Mouse (Mus musculus) activated CD4-positive, CD25-positive, alpha-beta regulatory T cell, adult 4 months (primary cell): Measurements from ENCODE around the gene Msrb3. TPM values are rescaled to one million over a fixed set of nuclear protein-coding genes. Genes with fewer than 3 reads are reported as not detected.

Experiments
- ATAC-seq: one replicate; pipeline ENCODE4 v1.8.0; 2017
- polyA plus RNA-seq, 2 experiments: library from polyadenylated mRNA; unstranded; fragments of 100-300 nt; shearing (Covaris generic); gene quantifications; one replicate each; pipeline ENCODE4 v1.2.1; 2017

The Msrb3 gene
- under 1 TPM; 0.38 to 0.66 TPM for polyA plus RNA-seq

DNA sequence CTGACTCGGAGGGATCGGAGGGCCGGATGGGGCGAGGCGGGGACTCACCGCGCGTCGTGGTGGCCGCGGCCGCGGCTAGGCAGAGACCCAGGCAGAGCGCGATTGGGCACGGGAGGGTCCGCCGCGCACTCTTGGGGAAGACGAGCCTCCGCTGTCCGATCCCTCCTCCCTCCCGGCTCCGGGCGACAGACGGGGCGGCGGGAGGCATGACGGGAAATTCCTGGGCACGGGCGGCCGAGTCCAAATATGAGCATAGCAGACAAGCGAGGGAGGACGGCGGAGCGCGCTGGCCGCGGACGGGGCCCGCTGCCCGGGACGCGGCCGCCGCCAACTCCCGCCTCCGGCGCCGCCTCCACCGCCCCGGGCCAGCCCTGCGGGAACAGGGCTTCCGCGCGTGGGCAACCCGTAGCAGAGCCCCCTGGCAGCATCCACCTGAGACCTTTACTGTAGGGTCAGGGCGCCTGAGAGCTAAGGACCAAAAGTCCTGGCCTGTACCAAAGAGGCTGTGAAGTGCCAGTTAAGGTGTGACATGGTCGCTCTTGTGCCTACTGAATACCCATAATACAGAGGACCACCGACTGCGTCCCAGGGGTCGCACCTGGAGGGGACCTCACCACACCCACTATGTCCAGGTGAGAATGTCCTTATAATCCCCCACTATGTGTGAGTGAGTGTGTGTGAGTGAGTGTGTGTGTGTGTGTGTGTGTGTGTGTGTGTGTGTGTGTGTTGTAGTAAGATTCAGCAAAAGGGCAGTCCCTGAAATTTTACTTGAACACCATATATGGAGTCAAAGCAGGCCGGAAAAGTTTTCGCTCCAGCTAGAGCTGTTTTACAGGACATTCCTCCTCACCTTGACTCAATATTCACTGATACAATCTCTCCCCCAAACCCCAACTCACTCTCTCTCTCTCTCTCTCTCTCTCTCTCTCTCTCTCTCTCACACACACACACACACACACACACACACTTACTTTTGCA, at the start of gene Msrb3:
Msrb3 (minus strand) TSS at position 317 of the 978 bp plus-strand sequence.
- ATAC-seq, result no peak

- no peak for ATAC-seq
These were observed 49.6 kb upstream of the Msrb3 start for GRCm38 (mm10) chr10:120948461-120948860.

GRCm38 (mm10) chr10:120947842-120948241, 48.9 kb upstream of the Msrb3 start:
- ATAC-seq, result no peak

DNA sequence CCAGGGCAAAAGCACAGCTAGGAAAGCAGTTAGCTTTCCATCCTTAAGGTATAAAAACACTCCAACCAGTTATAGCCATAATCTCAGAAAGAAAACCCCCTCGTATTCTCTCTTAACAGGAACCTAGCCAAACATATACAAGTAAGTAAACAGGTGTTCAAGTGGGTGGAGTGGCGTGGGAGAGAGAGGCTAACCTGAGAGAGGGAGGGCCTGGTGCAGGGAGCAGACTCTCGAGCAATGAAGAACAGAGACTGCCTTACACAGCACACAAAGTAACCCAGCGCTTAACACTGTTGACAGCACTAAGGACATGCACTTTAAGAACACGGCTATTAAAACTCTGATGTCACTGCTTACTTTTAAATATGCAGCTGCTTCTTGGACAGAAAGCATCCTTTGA, 47.9 kb upstream of the Msrb3 start:
- ATAC-seq, result no peak

GRCm38 (mm10) chr10:120938904-120939208, 40.0 kb upstream of the Msrb3 start:
- ATAC-seq, result no peak

DNA sequence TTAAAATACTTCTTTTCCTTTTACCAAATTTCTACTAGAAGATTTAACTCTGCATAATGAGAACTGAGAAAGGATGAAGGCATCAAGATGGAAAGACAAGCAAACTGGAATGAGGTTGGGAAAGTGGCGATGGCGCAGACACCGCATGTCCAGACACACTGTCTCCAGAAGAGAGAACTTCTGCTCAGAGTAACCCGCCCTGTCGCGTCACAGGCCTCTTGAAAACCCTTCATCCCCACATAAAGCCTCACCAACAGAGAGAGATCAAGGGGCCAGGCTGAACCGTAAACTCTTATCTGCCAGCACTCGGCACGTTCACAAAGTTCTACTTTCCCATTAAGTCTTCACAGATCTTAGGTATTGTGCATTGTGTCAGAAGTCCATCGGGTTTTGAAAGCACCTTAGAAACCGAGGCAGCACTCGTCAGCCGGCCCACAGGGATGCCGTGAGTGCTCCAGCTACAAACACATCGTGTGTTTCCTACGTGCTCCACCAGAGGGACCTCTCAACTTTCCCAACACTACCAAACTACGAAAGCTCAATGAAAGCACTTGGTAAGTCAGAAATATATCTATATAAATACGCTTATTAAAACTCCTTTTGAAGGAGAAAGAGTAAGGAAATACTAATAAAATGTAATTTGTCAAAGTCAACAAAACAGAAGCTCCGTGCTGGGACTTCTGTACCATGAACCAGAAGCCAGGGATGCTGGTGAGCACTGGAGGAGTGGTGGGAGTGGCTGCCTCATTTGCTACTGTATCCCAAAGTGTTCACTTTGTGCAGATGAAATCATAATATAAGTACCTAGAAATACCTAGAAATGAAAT, 39.4 kb upstream of the Msrb3 start:
- ATAC-seq, result no peak

DNA sequence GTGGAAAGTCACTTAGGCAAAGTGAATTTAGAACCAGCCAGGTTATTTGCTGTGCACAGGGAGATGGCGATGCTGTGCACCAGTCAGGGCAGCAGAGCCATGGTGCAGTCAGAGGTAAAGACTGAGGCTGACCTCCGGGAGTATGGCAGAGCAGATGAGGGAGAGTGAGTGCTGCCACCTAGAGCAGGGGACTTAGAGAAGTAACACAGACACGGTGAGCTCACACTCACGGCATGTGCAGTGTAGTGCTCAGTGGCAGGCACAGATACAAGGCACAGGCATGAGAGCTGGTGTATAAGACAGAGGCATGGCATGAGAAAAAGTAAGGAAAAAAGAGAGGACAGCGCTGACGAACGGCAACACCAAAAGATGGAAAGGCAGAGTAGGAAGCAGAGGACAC, 30.6 kb upstream of the Msrb3 start:
- no peak for ATAC-seq

DNA sequence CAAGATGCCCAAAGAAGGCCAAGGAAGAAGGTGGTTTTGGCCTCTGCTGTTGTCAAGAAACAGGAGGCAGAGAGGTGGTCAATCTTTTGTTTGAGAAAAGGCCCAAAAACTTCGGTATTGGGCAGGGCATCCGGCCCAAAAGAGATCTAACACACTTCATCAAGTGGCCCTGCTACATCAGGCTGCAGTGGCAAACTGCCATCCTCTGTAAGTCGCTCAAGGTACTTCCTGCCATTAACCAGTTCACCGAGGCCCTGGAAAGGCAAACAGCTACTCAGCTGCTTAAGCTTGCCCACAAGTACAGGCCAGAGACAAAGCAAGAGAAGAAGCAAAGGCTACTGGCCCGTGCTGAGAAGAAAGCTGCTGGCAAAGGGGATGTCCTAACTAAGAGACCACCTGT, 29.3 kb upstream of the Msrb3 start:
- ATAC-seq, result no peak

DNA sequence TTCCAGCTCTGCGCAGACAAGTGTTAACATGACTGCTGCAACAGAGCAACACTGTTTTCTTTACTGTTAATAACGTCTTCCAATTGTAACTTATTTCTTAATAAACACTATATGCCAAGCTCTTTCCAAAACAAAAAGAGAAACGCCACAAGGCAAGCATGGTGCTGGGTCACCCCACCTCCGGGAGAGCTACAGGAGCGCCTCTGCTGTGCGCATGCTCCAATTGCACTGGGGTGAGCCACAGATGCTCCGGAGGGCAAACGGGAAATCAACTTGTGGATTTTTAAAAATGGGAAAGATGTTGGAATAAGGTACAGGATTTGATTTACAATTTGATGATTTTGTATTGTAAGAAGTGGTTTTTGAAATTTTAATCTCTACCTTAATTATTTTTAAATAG, 27.3 kb upstream of the Msrb3 start:
- no peak for ATAC-seq

- no peak for ATAC-seq
These were observed 22.6 kb upstream of the Msrb3 start for GRCm38 (mm10) chr10:120921501-120921900.

GRCm38 (mm10) chr10:120920604-120921003, 21.7 kb upstream of the Msrb3 start:
- ATAC-seq, result no peak

- ATAC-seq, result no peak
These were observed 17.3 kb upstream of the Msrb3 start for GRCm38 (mm10) chr10:120916250-120916649.

DNA sequence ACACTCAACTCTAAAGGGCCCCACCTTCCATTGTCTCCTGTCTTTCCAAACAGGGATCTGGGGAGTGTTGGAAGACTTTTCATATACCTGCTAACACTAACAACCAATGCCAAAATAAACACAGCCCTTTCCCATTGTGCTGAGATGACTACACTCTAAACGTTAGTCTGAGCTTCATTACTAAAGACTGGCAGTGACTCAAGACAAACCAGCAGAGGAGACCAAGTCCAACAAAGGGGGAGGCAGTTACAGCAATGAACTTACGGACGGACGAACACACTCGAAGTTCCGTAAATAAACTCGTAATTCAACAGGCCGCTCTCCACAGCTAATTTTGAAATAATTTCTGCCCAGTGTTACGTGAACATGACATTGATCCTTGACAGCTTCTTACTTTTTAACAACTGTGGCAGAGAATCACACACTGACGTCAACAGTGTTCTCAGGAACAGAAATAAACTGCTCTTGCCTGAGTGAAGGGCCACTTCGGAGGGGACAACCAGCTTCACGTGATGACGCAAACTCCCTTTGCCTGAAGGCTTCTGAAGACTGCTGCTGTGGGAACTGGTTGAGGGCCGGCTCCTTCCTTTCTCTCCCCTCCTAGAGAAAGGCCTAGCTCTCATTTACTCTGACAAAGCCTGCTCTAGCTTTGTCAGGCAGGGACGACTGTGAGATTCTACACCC, 16.2 kb upstream of the Msrb3 start:
- ATAC-seq, result no peak

- ATAC-seq, result no peak
These were observed 15.4 kb upstream of the Msrb3 start for GRCm38 (mm10) chr10:120914286-120914685.

GRCm38 (mm10) chr10:120913796-120914195, 14.9 kb upstream of the Msrb3 start:
- ATAC-seq, result peak; percentile 87

DNA sequence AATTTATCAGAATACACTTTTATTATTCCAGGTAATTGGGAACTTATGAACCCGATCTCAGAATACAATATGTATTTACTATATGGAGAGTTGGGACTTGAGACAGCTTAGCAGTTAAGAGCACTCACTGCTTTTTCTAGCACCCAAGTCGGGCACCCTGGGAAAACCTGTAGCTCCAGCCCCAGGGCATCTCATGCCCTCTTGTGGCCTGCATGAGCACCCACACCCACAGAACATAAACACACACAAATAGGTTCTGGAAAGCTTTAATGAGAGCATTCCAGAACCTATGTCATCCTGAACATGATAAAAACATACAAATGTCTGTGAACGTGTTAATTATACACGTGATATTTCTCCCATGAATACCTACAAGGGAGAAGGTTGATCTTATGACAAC, 13.1 kb upstream of the Msrb3 start:
- no peak for ATAC-seq

DNA sequence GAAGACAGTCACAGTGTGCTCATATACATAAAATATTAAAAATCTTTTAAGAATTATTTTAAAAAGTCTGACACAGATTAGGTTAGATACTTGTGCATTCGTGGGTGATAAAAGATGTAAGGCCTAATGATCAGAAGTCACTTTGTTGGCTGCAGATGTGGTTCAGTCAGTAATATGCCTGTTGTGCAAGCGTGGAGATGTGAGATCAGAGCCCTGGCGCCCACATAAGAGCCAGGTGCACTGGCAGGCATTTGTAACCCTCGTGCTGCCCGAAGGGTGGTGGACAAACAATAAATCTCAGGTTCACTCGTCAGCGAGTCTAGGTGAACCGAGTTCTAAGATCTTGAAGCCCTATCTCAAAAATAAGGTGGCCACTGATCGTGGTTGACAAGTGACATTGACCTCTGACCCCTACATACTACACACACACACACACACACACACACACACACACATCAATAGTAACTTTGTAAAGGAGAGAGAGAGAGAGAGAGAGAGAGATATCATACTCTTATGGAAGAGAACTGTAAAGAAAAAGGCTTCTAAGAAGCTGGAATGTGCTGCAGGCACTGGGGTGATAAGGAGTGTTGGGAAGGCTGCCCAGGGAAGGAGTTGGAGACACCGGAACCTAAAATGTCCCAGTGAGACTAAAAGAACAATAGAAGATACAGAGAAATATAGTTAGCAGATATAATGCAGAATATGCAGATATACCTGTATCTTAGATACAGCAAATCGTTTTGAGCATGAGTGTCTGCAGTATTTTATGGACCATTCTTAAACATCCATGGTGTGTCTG, 10.1 kb upstream of the Msrb3 start:
- ATAC-seq, result no peak

GRCm38 (mm10) chr10:120904676-120905075, 5.8 kb upstream of the Msrb3 start:
- no peak for ATAC-seq

- no peak for ATAC-seq
These were observed 5.1 kb upstream of the Msrb3 start for GRCm38 (mm10) chr10:120903843-120904468.

DNA sequence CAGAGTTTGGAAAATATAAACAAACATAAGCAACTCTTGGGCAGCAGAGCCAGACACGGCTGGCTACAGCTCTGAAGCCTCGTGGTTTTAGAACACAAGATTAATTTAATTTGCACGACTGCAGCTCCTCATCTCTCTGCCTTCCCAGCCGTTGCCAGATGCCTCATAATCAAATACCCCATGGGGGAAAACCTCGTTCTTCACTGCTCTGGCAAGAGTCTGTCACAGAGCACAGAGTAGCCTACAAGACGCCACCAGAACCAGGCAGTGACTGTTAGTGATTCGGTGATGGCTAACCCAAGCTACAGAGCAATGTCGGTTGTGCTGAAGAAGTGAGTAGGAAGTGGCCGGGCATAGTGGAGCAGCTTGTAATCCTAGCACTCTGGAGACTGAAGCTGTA, 2.8 kb upstream of the Msrb3 start:
- no peak for ATAC-seq

- ATAC-seq, result no peak
These were observed 1.2 kb upstream of the Msrb3 start for GRCm38 (mm10) chr10:120900096-120900495.

- no peak for ATAC-seq
These were observed 544 bp downstream of the Msrb3 start for GRCm38 (mm10) chr10:120898357-120898756.
